Mouse (Mus musculus): ENCODE data around the gene Prss33. TPM values are rescaled to one million over a fixed set of nuclear protein-coding genes. Genes with fewer than 3 reads are reported as not detected.

Prss33 gene
- not detected for total RNA-seq (2023)

DNA sequence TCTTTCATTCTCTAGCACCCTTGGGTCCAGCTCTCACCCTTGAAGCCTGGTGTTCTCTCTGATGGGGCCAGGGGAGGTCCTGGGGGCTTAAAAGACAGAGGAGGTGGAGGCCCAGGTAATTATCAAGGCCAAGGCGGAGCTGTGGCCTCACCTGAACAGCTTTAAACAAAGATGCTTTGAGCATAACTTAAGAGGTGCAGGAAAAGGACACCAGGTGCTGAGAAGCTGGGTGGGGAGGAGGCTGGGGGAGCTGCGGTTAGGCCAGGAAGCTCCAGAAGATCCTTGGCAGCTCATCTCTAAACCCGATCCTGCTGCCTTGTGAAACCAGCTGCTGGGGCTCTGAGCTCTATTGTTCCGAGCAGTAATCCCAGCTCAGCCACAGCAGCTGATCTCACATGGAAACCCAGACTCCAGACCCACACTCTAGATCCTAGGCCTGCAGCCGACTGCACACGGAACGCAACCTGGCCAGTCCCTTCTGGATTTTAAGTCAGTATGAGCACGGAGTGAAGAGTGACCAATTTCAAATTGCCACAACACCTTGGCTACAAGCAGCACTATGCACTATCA lies at the start of gene Prss33:
TSS of gene Prss33 (minus strand) at position 51 of the 570 bp plus-strand sequence.

GRCm38 (mm10) chr17:23880576-23880975 lies 44.7 kb upstream of the Prss33 start, which contains the start of the genes Dcpp1 and Dcpp2:
Gene Dcpp1 (plus strand): TSS chr17:23880876.
Gene Dcpp2 (plus strand): TSS chr17:23880880.

GRCm38 (mm10) chr17:23867756-23868155 lies 31.9 kb upstream of the Prss33 start, which contains the start of gene Prss21:
Gene Prss21 (plus strand): TSS chr17:23868056.

DNA sequence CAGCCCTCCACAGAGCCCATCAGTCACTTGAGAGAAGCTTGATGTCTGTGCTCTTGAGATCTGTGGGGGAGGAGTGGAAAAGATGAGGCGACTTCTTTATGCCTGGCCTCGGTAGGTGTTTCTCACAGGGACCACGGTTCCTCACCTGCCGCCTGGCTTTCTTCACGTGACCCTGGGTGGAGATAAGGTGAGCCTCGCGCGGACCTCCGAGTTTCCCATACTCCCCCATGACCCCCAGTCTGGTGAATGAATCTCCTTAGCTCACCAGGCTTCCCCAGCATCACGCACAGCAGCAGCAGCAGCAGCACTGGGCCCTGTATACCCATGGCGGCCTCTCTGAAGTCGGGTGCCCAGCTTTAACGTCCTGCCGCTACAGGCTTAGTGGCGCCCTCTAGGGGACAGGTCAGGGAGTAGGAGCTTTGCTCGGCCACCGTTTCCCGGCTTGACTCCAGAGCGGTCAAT lies 8.0 kb upstream of the Prss33 start, which contains the start of the genes Prss32 and Prss41:
TSS of gene Prss32 (plus strand) at position 44 of the 462 bp plus-strand sequence.
TSS of gene Prss41 (minus strand) at position 361 of the 462 bp plus-strand sequence.

DNA sequence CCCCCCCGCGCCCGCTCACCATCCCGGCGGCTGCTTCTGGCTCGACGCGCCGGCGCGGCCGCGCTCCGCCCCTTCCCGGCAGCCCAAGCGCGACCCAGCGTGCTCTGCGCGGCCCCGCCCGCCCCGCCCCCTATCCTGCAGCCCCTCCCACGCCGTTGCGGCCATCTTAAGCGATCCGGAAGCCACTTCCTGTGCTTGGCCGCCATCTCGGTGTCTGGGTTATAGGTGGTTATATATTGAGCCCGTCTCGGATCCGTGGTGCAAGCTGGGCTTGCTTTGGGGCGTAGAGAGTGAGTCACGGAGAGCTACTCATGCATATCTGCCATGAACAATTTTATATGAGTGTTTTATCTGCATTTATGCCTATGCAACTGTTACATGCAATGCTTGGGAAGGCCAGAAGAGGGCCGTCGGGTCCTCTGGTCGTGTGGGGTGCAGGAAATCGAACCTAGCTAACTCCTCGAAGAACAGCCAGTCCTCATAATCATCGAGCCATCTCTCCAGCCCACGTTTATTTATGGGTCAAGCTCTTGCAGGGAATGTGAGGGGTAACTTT lies 6.7 kb downstream of the Prss33 start, which contains the start of gene Elob:
TSS of gene Elob (minus strand) at position 73 of the 556 bp plus-strand sequence.

GRCm38 (mm10) chr17:23790269-23791078 lies 45.4 kb downstream of the Prss33 start, which contains the start of gene Srrm2:
Gene Srrm2 (plus strand): TSS chr17:23790532.

DNA sequence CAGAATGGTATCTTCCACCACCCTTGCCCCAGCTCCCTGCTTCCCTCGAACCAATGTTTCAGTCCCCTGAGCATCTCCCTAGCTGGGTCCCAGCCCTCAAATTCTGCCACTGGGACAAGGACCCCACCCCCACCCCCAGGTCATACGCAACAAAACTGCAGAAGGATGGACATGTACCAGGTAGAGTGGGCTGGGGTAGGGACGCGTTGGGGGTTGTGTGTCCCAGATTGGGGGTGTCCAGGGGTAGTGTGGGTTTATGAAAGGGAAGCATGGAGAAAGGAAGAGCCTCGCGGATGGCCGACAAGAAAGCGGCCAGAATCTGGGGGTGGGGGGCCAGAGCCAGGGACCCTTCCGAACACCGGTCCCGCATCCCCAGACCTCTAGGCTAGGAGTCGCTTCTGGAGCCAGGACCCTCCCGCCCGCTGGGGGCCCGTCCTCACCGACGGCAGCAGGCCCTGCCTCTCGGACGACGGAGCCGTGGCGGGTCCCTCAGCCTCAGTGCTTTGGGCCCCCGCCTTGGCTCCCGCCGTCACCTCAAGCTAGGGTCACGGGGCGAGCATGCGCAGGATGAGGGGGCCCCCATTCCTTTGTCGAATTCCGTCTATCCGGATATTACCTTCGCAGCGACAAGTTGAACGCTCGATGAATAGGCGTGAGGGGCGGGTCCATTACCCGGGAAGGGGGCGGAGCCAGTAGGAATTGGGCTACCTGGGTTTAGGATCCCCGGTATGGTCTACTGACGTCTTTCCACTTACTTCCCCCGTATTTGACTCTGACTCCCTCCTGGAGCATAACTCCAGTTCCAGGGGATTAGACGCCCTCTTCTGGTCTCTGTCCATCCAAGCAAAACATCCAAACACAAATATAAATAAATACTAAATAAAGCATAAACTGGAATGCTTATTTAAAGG lies 50.0 kb downstream of the Prss33 start, which contains the start of gene Flywch2:
TSS of gene Flywch2 (minus strand) at position 521 of the 911 bp plus-strand sequence.

Other genes starting within 250 kb of the Prss33 start
- not detected for gene Zfp13, start 236.6 kb downstream of the Prss33 start, total RNA-seq (2023)
- not detected for gene Zscan10, start 235.2 kb downstream of the Prss33 start, total RNA-seq (2023)
- 0.38 TPM for gene Mmp25, start 190.8 kb downstream of the Prss33 start, total RNA-seq (2023)
- 0.35 TPM for gene Bicdl2, start 175.6 kb downstream of the Prss33 start, total RNA-seq (2023)
- 42.8 TPM for gene Hcfc1r1, start 162.5 kb downstream of the Prss33 start, total RNA-seq (2023)
- 22.1 TPM for gene Thoc6, start 162.2 kb downstream of the Prss33 start, total RNA-seq (2023)
- 71.7 TPM for gene Tnfrsf12a, start 158.6 kb downstream of the Prss33 start, total RNA-seq (2023)
- gene Cldn6, start 156.8 kb downstream of the Prss33 start, total RNA-seq (2023) = not detected
- not detected for gene Cldn9, start 152.0 kb downstream of the Prss33 start, total RNA-seq (2023)
- gene 1520401A03Rik, start 113.3 kb downstream of the Prss33 start, total RNA-seq (2023) = not detected
- 37.1 TPM for gene Pkmyt1, start 109.7 kb downstream of the Prss33 start, total RNA-seq (2023)
- gene Paqr4, start 95.2 kb downstream of the Prss33 start, total RNA-seq (2023) = 2.0 TPM
- 0.62 TPM for gene Kremen2, start 90.2 kb downstream of the Prss33 start, total RNA-seq (2023)
- 18.9 TPM for gene Flywch1, start 64.5 kb downstream of the Prss33 start, total RNA-seq (2023)
- gene Flywch2, start 50.0 kb downstream of the Prss33 start, total RNA-seq (2023) = not detected
- 1,551 TPM for gene Srrm2, start 45.5 kb downstream of the Prss33 start, total RNA-seq (2023)
- 130 TPM for gene Elob, start 6.9 kb downstream of the Prss33 start, total RNA-seq (2023)
- gene Prss32, start 7.8 kb upstream of the Prss33 start, total RNA-seq (2023) = not detected
- 0.91 TPM for gene Prss41, start 8.1 kb upstream of the Prss33 start, total RNA-seq (2023)
- gene Prss21, start 32.0 kb upstream of the Prss33 start, total RNA-seq (2023) = not detected
- not detected for gene Dcpp1, start 44.8 kb upstream of the Prss33 start, total RNA-seq (2023)
- gene Dcpp2, start 44.8 kb upstream of the Prss33 start, total RNA-seq (2023) = not detected
- gene Dcpp3, start 81.4 kb upstream of the Prss33 start, total RNA-seq (2023) = not detected
- not detected for gene Sbp, start 105.6 kb upstream of the Prss33 start, total RNA-seq (2023)
- not detected for gene Sbpl, start 119.2 kb upstream of the Prss33 start, total RNA-seq (2023)
- 0.50 TPM for gene Prss30, start 144.5 kb upstream of the Prss33 start, total RNA-seq (2023)
- gene Prss22, start 162.0 kb upstream of the Prss33 start, total RNA-seq (2023) = not detected
- gene Prss27, start 202.1 kb upstream of the Prss33 start, total RNA-seq (2023) = not detected
- 25.6 TPM for gene Kctd5, start 237.4 kb upstream of the Prss33 start, total RNA-seq (2023)

All from CD4-positive naive resting alpha-beta T cell, adult 76 days (primary cell).